8 mouse cellular contexts compared by ENCODE assay signal in the genomic region with DNA sequence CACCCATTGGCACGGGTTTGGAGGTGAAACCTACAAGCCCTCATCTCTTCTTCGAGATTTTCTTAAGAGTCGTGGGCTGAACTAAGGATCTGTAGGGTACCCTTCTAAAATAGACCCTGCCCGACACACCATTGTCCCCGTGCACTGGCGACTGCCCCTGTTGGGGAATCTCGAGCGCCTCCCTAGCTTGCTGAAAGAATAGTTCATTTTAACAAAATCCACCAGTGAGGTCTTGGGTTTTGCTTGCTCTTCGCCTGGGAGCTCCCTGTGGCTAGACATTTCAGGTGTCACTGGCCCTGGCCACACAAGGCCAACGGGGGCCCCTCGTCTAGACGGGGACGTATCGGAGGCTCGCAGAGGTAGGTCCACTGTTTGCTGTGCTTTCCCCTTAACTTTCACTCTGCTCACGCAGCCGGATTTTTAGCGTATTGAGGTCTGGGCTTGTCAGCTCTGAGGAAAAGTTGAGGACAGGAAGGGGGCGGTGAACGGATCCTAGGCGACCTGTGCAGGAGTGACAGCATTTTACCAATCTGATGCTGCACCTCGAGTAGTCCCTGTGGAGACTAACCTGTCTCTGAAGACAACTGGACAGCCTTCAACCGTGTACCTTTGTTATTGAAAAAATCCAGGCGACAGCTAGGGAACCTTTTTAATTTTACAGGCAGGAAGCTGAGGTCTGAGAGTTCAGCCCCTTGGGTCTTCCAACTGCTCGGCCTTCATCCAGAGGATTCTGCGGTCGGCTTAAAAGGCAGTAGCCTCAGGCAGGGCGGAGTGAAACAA. TPM values are rescaled to one million over a fixed set of nuclear protein-coding genes. Genes with fewer than 3 reads are reported as not detected.
DNase-seq lines count a peak whose midpoint lies in the region; ATAC-seq lines count a peak whose summit lies in the region.

No protein-coding gene starts in this region.

- H3K27me3 ChIP-seq in forebrain, embryonic 10.5 days (ENCODE audit: poor library complexity, severe bottlenecking): peaks cover 34% of the 10 kb centered on the region
- no peaks in the 10 kb centered on the region for H3K27me3 ChIP-seq in lung, embryonic 15.5 days

- H3K4me1 ChIP-seq in forebrain, embryonic 10.5 days: peaks cover 60% of the 10 kb centered on the region
- H3K4me1 ChIP-seq in lung, embryonic 15.5 days: peaks cover 49% of the 10 kb centered on the region

- WGBS in forebrain, embryonic 10.5 days: under 1% methylated on average over 28 of the region's 28 CpGs
- WGBS in lung, embryonic 15.5 days: under 1% methylated on average over 28 of the region's 28 CpGs

- H3K4me3 ChIP-seq in forebrain, embryonic 10.5 days: peak overlapping the region; percentile 79
- H3K4me3 ChIP-seq in lung, embryonic 15.5 days: peak overlapping the region; percentile 67

- DNase-seq in adrenal gland, postnatal 10 days: peak; percentile 68
- peak; percentile 62 for DNase-seq in forebrain, embryonic 10.5 days (ENCODE audit: extremely low spot score, low spot score)
- DNase-seq in heart, postnatal 10 days: peak; percentile 73 to 74
- peak; percentile 62 to 71 for DNase-seq in kidney, postnatal 4 days
- DNase-seq in ovary, postnatal 14 days (ENCODE audit: low spot score): peak; percentile 22
- peak; percentile 73 for DNase-seq in thymus, postnatal 4 days

- H3K4me2 ChIP-seq in lung, embryonic 15.5 days: peak overlapping the region; percentile 82

- H3K9ac ChIP-seq in lung, embryonic 15.5 days: peak overlapping the region; percentile 84

- H3K36me3 ChIP-seq in forebrain, embryonic 10.5 days (replicated peaks): no peaks in the 10 kb centered on the region
- H3K36me3 ChIP-seq in lung, embryonic 15.5 days: no peaks in the 10 kb centered on the region

- peak overlapping the region; percentile 96 for H3K27ac ChIP-seq in forebrain, embryonic 10.5 days
- H3K27ac ChIP-seq in lung, embryonic 15.5 days: peak overlapping the region; percentile 94

- no peaks in the 10 kb centered on the region for H3K9me3 ChIP-seq in forebrain, embryonic 10.5 days
- H3K9me3 ChIP-seq in lung, embryonic 15.5 days: no peaks in the 10 kb centered on the region

- intact Hi-C loops in heart, postnatal 10 days (cut with DNase I): loop anchor here (2.0 kb wide), 3 partner anchors 45 to 177 kb away; no protein-coding TSS in a partner anchor

- ATAC-seq in CD4-positive, CD25-positive, alpha-beta regulatory T cell, adult 4 months: peak; percentile 29
- peak; percentile 44; the same call in 1 of the 2 replicates for ATAC-seq in lung, embryonic 15.5 days (ENCODE audit: borderline replicate concordance, extremely low read depth, low FRiP score, low TSS enrichment)

RNA-seq across cellular contexts. Expression of a gene that starts 1.5 kb away (rescaled TPM):
- polyA plus RNA-seq in CD4-positive, CD25-positive, alpha-beta regulatory T cell, adult 4 months (2017; shearing (Covaris generic)): 10 to 100 TPM; 70.1 to 99.5 TPM
- 10 to 100 TPM; 41.4 to 48.5 TPM for total RNA-seq in adrenal gland, postnatal 10 days (2021)
- polyA plus RNA-seq in forebrain, embryonic 10.5 days (2016; fragmentation: Nextera tagmentation; extraction: Ambion mirVana): 18.4 and 19.7 TPM in 2 replicates
- 10 to 100 TPM; 14.4 to 17.9 TPM for total RNA-seq in heart, postnatal 10 days (2021)
- 48.0 and 52.7 TPM in 2 replicates for polyA plus RNA-seq in lung, embryonic 15.5 days (2015; fragmentation: Nextera tagmentation; extraction: Ambion mirVana)

Comparison
In these comparisons a context has a peak if more than half of its experiments do, and no peak if none do; other contexts are left out.
1. Peak in every context shown above with its lines: DNase-seq, ATAC-seq, H3K4me3 ChIP-seq and H3K27ac ChIP-seq.
2. DNase-seq: peak in every context shown above with its lines; median percentile 74 in heart, postnatal 10 days; 73 in thymus, postnatal 4 days; 68 in adrenal gland, postnatal 10 days; 66 in kidney, postnatal 4 days; 62 in forebrain, embryonic 10.5 days; 22 in ovary, postnatal 14 days.